Mouse (Mus musculus) left cerebral cortex, postnatal 25 days (tissue): ENCODE measurements around the gene Gpn1. TPM values are rescaled to one million over a fixed set of nuclear protein-coding genes. Genes with fewer than 3 reads are reported as not detected.

Source experiments
- DNase-seq, 2 experiments: peaks; one replicate each; pipeline ENCODE4 v3.0.0; 2022; ENCODE audit warnings: low spot score in 2 of 2, mixed read lengths in 1 of 2
- intact Hi-C: fragments of 180-260 bp; cut with DNase I; formaldehyde crosslinking; loops from one replicate; pipeline ENCODE4 v1.15.1; 2025
- total RNA-seq, 2 experiments: library from RNA; stranded (reverse); gene quantifications; 2 replicates each; pipeline ENCODE4 v1.2.3; 2021

The Gpn1 gene
- total RNA-seq, 2 experiments from 2014 or later: 27.6 to 30.0 TPM

DNA sequence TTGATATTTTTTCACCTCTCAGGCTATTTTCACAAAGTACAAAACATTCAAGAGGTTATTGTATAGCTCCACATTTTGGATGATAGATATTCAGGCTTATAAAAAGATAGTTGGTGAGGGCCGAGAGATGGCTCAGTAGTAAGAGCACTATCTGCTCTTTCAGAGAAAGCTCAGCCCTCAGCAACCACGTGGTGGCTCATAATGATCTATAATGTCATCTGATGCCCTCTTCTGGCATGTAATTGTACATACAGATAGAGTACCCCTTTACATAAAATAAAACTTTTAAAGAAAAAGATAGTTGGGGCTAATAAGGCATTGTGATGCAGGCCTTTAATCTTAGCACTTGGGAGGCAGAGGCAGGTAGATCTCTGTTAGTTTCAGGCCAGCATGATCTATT, 34.0 kb downstream of the Gpn1 start:
- no peak for DNase-seq
- intact Hi-C loops: no loop called here

DNA sequence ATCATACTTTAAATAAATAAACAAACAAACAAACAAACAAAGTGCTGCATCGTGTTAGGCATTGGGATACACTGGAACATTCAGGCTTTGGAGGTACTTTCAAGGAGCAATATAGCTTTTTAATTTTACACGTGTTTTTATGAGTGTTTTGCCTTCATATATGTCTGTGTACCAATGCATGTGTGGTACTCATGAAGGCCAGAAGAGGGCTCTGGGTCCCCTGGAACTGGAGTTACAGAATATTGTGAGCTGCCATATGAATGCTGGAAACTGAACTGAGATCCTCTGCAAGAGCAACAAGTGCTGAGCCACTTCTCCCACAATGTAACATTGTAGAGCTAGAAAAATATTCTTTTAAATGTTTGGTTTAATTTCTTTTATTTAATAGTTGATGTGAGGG, 40.7 kb downstream of the Gpn1 start:
- intact Hi-C loops: no loop called here
- no peak for DNase-seq

DNA sequence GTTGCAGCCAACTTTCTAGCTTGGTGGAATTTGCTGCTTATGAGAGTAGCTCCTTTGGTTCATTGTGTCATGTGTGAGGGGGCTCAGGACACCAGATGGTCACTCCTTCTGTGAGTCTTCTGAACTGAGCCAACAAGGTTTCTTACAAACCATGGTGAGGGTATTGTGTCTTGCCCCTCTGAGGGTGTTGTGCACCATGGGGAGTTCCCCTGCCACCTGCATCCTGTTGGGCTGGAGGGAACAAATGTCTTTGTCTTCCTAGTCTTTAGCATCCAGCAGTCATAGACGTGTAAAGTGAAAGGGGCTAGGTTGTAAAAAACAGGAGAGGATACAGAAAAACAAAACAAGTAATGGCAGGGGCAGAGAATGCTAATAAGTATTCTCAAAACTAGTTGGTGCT, 64.9 kb downstream of the Gpn1 start:
- intact Hi-C loops: no loop called here
- DNase-seq: no peak

- no peak for DNase-seq
- intact Hi-C loops: loop anchor here (5.0 kb wide), 3 partner anchors 37 to 742 kb away; partner anchors contain the start of gene Mrpl33
Observed at GRCm38 (mm10) chr5:31560352-31560751, 65.8 kb downstream of the Gpn1 start.

DNA sequence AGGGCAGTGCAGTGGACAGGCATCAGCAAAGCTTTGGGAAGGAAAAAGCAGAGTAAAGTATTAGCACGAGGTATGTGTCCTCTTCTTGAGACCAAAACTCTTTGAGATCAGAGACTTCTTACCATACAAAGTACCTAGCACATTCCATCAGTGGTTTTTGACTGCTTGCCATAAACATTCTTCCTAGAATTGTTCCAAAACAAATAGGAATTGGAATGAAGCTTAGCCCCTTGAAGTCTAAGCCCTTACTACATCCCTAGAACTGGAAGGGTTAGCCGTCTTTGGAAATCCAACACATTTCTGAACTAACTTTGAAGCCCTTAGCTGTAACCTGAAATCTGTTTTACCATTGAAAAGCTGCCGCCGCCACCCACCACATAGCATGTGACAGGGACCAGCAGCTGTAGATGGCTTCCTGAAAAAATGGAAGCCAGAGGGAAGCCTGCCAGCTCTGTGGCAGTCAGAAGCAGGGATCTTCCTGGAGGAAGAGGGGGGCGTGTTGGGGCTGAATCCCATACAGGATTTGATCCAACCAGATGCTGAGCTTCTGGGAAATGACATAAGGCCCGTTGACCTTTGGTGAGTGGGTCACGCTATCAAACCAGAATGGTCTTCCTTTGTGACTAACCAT, 67.6 kb downstream of the Gpn1 start:
- DNase-seq: peak; percentile 62 to 87
- intact Hi-C loops: loop anchor here (2.0 to 5.0 kb wide), 4 partner anchors 35 to 740 kb away; partner anchors contain the start of gene Mrpl33

Other genes with a start within 250 kb of the Gpn1 start
- 1 to 10 TPM; 1.3 to 2.4 TPM for gene Krtcap3, start 243.1 kb upstream of the Gpn1 start, total RNA-seq
- gene Ift172, start 203.6 kb upstream of the Gpn1 start, total RNA-seq: 10 to 100 TPM; 78.8 to 91.5 TPM
- gene Fndc4, start 198.7 kb upstream of the Gpn1 start, total RNA-seq: 100 to 1,000 TPM; 134 to 158 TPM
- not detected for gene Gckr, start 197.3 kb upstream of the Gpn1 start, total RNA-seq
- gene Zfp512, start 42.3 kb upstream of the Gpn1 start, total RNA-seq: 10 to 100 TPM; 48.8 to 49.0 TPM
- under 1 TPM; 0.16 to 0.30 TPM for gene 4930548H24Rik, start 9.0 kb upstream of the Gpn1 start, total RNA-seq
- gene Slc4a1ap, start 32.3 kb downstream of the Gpn1 start, total RNA-seq: 10 to 100 TPM; 50.8 to 53.6 TPM
- 10 to 100 TPM; 16.7 to 17.2 TPM for gene Supt7l, start 33.1 kb downstream of the Gpn1 start, total RNA-seq
- gene Mrpl33, start 102.2 kb downstream of the Gpn1 start, total RNA-seq: 10 to 100 TPM; 92.9 to 96.0 TPM
- 1 to 10 TPM; 3.0 to 3.3 TPM for gene Rbks, start 202.9 kb downstream of the Gpn1 start, total RNA-seq
- gene Babam2, start 202.9 kb downstream of the Gpn1 start, total RNA-seq: 10 to 100 TPM; 40.0 to 41.8 TPM